Mouse (Mus musculus) kidney, adult 2 months (tissue): ENCODE data around the gene Borcs8.

Experiments
- CTCF ChIP-seq: fragments of 200-500 bp; conservative IDR thresholded peaks from 2 replicates; pipeline ENCODE4 v1.5.1; 2011; ENCODE audit warnings: low read depth, mild to moderate bottlenecking, control low read depth, low read length, moderate library complexity, mixed read lengths; ENCODE audit not compliant: insufficient read depth, insufficient read length
- POLR2A ChIP-seq: fragments of 200-500 bp; IDR thresholded peaks from one replicate; pipeline ENCODE4 v1.6.1; 2011; ENCODE audit warnings: low read depth, low read length, control low read depth

DNA sequence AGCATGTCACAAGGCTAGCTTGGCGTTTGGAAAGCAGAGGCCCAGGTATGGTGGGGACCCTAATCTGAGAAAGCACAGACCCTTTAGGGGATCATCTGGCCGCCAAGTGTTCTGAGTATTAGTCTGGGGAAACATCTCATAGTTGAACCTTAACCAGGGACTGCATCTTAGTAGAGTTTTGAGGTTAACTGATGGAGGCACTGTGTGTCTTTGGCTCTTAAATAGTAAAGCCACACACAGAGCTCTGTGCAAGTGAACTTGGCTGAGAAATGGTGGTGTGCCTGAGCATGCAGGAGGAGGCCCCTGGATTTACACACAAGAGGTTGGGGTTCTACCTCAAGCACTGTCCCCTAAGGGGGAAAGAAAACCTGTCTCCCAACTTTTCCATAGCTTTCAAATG is 38.9 kb downstream of the Borcs8 start:
- TF ChIP-seq POLR2A: no peak
- TF ChIP-seq CTCF: no peak
